Mouse (Mus musculus): Measurements from ENCODE around the gene Gstt1. TPM values are rescaled to one million over a fixed set of nuclear protein-coding genes. Genes with fewer than 3 reads are reported as not detected.

Gene Gstt1
- 49.2 and 49.8 TPM in 2 replicates for polyA plus RNA-seq (2015; fragmentation: Nextera tagmentation; extraction: Ambion mirVana)

GRCm38 (mm10) chr10:75798176-75798696 lies at the start of gene Gstt1:
Gstt1 (minus strand) TSS chr10:75798584.

GRCm38 (mm10) chr10:75837248-75837759 lies 38.9 kb upstream of the Gstt1 start, which contains the start of gene Gstt2:
Gstt2 (minus strand) TSS chr10:75837424.

GRCm38 (mm10) chr10:75822443-75822842 lies 24.1 kb upstream of the Gstt1 start, which contains the start of gene Gstt4:
Gstt4 (minus strand) TSS chr10:75822543.

GRCm38 (mm10) chr10:75780769-75781578 lies 17.4 kb downstream of the Gstt1 start, which contains the start of the genes Gm20441 and Gstt3:
Gm20441 (minus strand) TSS chr10:75780954.
Gstt3 (minus strand) TSS chr10:75781414.

GRCm38 (mm10) chr10:75772795-75773664 lies 25.4 kb downstream of the Gstt1 start, which contains the start of gene Ddt:
Ddt (minus strand) TSS chr10:75773414.

GRCm38 (mm10) chr10:75763682-75764518 lies 34.5 kb downstream of the Gstt1 start, which contains the start of gene Cabin1:
Cabin1 (minus strand) TSS chr10:75764341.

Other genes starting within 250 kb of the Gstt1 start
- gene Lrrc75b, start 238.3 kb downstream of the Gstt1 start, polyA plus RNA-seq (2015; fragmentation: Nextera tagmentation; extraction: Ambion mirVana): 3.7 and 5.4 TPM in 2 replicates
- gene Ggt1, start 237.0 kb downstream of the Gstt1 start, polyA plus RNA-seq (2015; fragmentation: Nextera tagmentation; extraction: Ambion mirVana): 0.36 TPM in 1 of 2 replicates, not detected in the other
- 1.2 and 1.9 TPM in 2 replicates for gene Ggt5, start 209.2 kb downstream of the Gstt1 start, polyA plus RNA-seq (2015; fragmentation: Nextera tagmentation; extraction: Ambion mirVana)
- gene Susd2, start 154.6 kb downstream of the Gstt1 start, polyA plus RNA-seq (2015; fragmentation: Nextera tagmentation; extraction: Ambion mirVana): 79.5 and 108 TPM in 2 replicates
- 17.0 and 18.6 TPM in 2 replicates for gene Cabin1, start 34.2 kb downstream of the Gstt1 start, polyA plus RNA-seq (2015; fragmentation: Nextera tagmentation; extraction: Ambion mirVana)
- 45.8 and 51.8 TPM in 2 replicates for gene Ddt, start 25.2 kb downstream of the Gstt1 start, polyA plus RNA-seq (2015; fragmentation: Nextera tagmentation; extraction: Ambion mirVana)
- 0.28 and 1.0 TPM in 2 replicates for gene Gm20441, start 17.6 kb downstream of the Gstt1 start, polyA plus RNA-seq (2015; fragmentation: Nextera tagmentation; extraction: Ambion mirVana)
- gene Gstt3, start 17.2 kb downstream of the Gstt1 start, polyA plus RNA-seq (2015; fragmentation: Nextera tagmentation; extraction: Ambion mirVana): 60.8 and 65.5 TPM in 2 replicates
- gene Gstt4, start 24.0 kb upstream of the Gstt1 start, polyA plus RNA-seq (2015; fragmentation: Nextera tagmentation; extraction: Ambion mirVana): not detected in 2 replicates
- gene Gstt2, start 38.8 kb upstream of the Gstt1 start, polyA plus RNA-seq (2015; fragmentation: Nextera tagmentation; extraction: Ambion mirVana): 21.6 and 26.6 TPM in 2 replicates
- 1,044 and 1,157 TPM in 2 replicates for gene Mif, start 61.7 kb upstream of the Gstt1 start, polyA plus RNA-seq (2015; fragmentation: Nextera tagmentation; extraction: Ambion mirVana)
- 0.48 and 1.1 TPM in 2 replicates for gene Derl3, start 94.8 kb upstream of the Gstt1 start, polyA plus RNA-seq (2015; fragmentation: Nextera tagmentation; extraction: Ambion mirVana)
- gene Smarcb1, start 123.0 kb upstream of the Gstt1 start, polyA plus RNA-seq (2015; fragmentation: Nextera tagmentation; extraction: Ambion mirVana): 77.3 and 83.6 TPM in 2 replicates
- gene Chchd10, start 134.5 kb upstream of the Gstt1 start, polyA plus RNA-seq (2015; fragmentation: Nextera tagmentation; extraction: Ambion mirVana): 120 and 128 TPM in 2 replicates
- gene Mmp11, start 137.9 kb upstream of the Gstt1 start, polyA plus RNA-seq (2015; fragmentation: Nextera tagmentation; extraction: Ambion mirVana): 14.1 and 14.9 TPM in 2 replicates
- 0.29 TPM in 1 of 2 replicates, not detected in the other for gene Gm867, start 142.1 kb upstream of the Gstt1 start, polyA plus RNA-seq (2015; fragmentation: Nextera tagmentation; extraction: Ambion mirVana)
- 0.36 TPM in 1 of 2 replicates, not detected in the other for gene Vpreb3, start 144.5 kb upstream of the Gstt1 start, polyA plus RNA-seq (2015; fragmentation: Nextera tagmentation; extraction: Ambion mirVana)
- gene Gm5134, start 155.9 kb upstream of the Gstt1 start, polyA plus RNA-seq (2015; fragmentation: Nextera tagmentation; extraction: Ambion mirVana): not detected in 2 replicates
- 11.1 and 11.6 TPM in 2 replicates for gene Zfp280b, start 234.1 kb upstream of the Gstt1 start, polyA plus RNA-seq (2015; fragmentation: Nextera tagmentation; extraction: Ambion mirVana)